Mouse (Mus musculus): ENCODE data around the gene Etv5. TPM values are rescaled to one million over a fixed set of nuclear protein-coding genes. Genes with fewer than 3 reads are reported as not detected.
A peak's percentile ranks its signal among the peaks of the same experiment; 100 is the strongest.
"Not testable (repeated sequence)": the region's sequence is repeated elsewhere in the genome, so short reads cannot be mapped to it uniquely, and the experiment has no call there.

The Etv5 gene
- total and polyA plus RNA-seq, 3 experiments: 2.6 to 4.5 (median 3.5) TPM

DNA sequence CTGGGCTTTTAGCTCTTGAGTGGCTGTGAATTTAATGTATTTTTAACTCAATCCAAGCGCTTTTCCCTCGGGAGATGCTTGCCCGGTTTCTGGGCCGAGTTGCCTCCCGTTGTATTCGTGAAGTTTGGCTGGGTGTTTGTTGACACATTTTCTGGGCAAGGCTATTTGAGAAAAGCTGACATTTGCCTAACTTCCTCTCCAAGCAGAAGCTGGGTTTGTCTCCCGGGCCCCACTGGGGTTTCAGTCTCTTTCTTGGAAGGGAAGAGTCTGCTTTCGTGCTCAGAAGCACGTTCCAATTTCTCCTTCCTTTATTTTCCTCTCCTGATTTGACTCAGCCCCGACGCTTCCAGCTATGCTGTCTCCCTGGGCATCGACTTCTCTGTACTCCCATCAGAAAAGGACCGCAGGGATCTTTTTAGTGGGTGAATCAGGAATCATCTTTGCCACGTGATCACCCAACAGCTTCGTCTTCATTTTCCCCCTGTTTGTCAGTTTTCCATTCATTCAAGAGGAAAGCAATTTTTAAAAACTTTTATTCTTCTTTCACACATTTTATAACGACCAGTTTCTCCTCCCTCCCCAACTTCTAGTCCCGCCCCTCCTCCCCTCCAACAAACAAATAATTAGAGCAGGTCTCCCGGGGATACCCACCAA lies 80.7 kb downstream of the Etv5 start (continued):
- no peak for TF ChIP-seq ZC3H11A (IDR thresholded peaks at IDR 0.05; ENCODE audit: low read depth, low read length)
- peak; percentile 63 for TF ChIP-seq BHLHE40 (IDR thresholded peaks at IDR 0.05; ENCODE audit: low read depth, low read length)
- TF ChIP-seq NELFE (IDR thresholded peaks at IDR 0.05; ENCODE audit: low read depth, low read length): no peak
- TF ChIP-seq KAT2A (IDR thresholded peaks at IDR 0.05; ENCODE audit: insufficient replicate concordance, low read length): no peak
- no peak for TF ChIP-seq E2F4 (IDR thresholded peaks at IDR 0.05; ENCODE audit: insufficient replicate concordance, low read depth, low read length)
- TF ChIP-seq MXI1 (IDR thresholded peaks at IDR 0.05; ENCODE audit: low read depth, low read length): no peak

DNA sequence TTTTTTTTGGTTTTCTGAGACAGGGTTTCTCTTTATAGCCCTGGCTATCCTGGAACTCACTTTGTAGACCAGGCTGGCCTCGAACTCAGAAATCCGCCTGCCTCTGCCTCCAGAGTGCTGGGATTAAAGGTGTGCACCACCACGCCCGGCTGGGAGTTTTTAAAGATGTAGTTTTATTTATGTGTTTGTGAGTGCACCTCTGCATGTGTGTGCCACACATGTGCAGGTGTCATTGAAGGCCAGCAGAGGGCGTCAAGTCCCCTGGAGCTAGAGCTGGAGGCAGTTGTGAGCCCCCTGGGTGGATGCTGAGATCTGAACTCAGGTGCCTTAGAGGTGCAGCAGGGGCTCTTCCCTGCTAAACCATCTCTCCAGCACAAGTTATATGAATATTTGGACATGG lies 85.3 kb downstream of the Etv5 start:
- dilution Hi-C loops (cut with MboI; ENCODE audit: extremely low pct_ligation_motif_present, extremely low pct_unique_long_range_greater_than_20kb, low sequenced_read_pairs); H3K4me3 ChIP-seq (replicated peaks in 1 of 3; ENCODE audit: low read depth in 2 of 3, low read length in 2 of 3, poor library complexity in 1 of 3); DNase-seq (ENCODE audit: extremely low read depth): not testable (repeated sequence)

DNA sequence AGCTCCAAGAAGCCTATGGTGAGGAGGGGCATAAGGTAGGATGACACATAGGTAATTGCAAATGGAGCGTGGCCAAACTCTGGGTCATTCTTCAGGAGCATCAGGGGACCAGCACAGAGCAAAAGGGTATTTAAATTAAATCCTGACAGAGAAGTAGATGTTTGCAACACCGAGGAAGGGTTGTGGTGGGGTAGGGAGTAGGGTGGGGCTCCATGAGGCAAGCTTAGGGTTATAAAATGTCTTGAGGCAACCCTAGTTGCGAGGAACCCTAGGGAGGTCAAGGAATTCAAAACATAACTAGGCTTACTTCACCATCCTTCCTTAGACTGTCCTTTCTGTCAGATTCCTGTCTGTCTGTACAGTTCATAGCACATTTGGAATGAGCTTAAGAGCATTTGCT lies 85.9 kb downstream of the Etv5 start:
- peaks cover 5 to 28% of the 10 kb centered on the region in 2 experiments; a peak in 3 of 4 replicates for H3K4me1 ChIP-seq (ENCODE audit: control insufficient read depth in 1 of 2, insufficient read depth in 2 of 2)
- no peak for TF ChIP-seq MAZ (IDR thresholded peaks at IDR 0.05; ENCODE audit: low read depth, low read length)
- no peak for TF ChIP-seq NRF1 (IDR thresholded peaks at IDR 0.05; ENCODE audit: low read depth, low read length)
- TF ChIP-seq RAD21 (IDR thresholded peaks at IDR 0.05; ENCODE audit: low read depth, low read length): no peak
- TF ChIP-seq IRF4 (IDR thresholded peaks at IDR 0.05; ENCODE audit: low read depth, low read length): no peak
- TF ChIP-seq TBP (conservative IDR thresholded peaks at IDR 0.05; ENCODE audit: low read depth, low read length): no peak
- no peak for TF ChIP-seq CTCF (conservative IDR thresholded peaks at IDR 0.05 in 1 of 2, IDR thresholded peaks at IDR 0.05 in 1 of 2; ENCODE audit: low read depth in 2 of 2, low read length in 2 of 2)
- TF ChIP-seq ZKSCAN1 (IDR thresholded peaks at IDR 0.05; ENCODE audit: borderline replicate concordance, low read depth, low read length): no peak
- no peak for TF ChIP-seq GABPA (IDR thresholded peaks at IDR 0.05; ENCODE audit: insufficient replicate concordance, low read depth, low read length)
- TF ChIP-seq RCOR1 (conservative IDR thresholded peaks at IDR 0.05; ENCODE audit: low read depth, low read length): no peak
- no peak for TF ChIP-seq POLR2A (IDR thresholded peaks at IDR 0.05; ENCODE audit: low read depth, low read length)
- TF ChIP-seq PAX5 (IDR thresholded peaks at IDR 0.05; ENCODE audit: low read length): no peak
- TF ChIP-seq EP300 (IDR thresholded peaks at IDR 0.05; ENCODE audit: low read length): no peak
- no peak for TF ChIP-seq MYC (IDR thresholded peaks at IDR 0.05; ENCODE audit: low read depth, low read length)
- TF ChIP-seq MAFK (IDR thresholded peaks at IDR 0.05; ENCODE audit: insufficient replicate concordance, low read length): no peak
- TF ChIP-seq CHD1 (IDR thresholded peaks at IDR 0.05; ENCODE audit: low read depth, low read length): no peak
- TF ChIP-seq USF1 (IDR thresholded peaks at IDR 0.05; ENCODE audit: low read depth, low read length): no peak
- TF ChIP-seq JUN (IDR thresholded peaks at IDR 0.05; ENCODE audit: insufficient read depth, low read depth, low read length): no peak
- H3K9ac ChIP-seq (ENCODE audit: insufficient read depth, low read depth): no peak overlapping the region
- H3K9me3 ChIP-seq (replicated peaks; ENCODE audit: low read length): no peaks in the 10 kb centered on the region
- no peak overlapping the region for H3K4me3 ChIP-seq (replicated peaks in 1 of 3; ENCODE audit: low read depth in 2 of 3, low read length in 2 of 3, poor library complexity in 1 of 3)
- no peaks in the 10 kb centered on the region for H3K79me2 ChIP-seq (replicated peaks; ENCODE audit: control insufficient read depth, extremely low read depth, insufficient read depth, poor library complexity, severe bottlenecking)
- no peaks in the 10 kb centered on the region for H3K36me3 ChIP-seq (replicated peaks in 1 of 2; ENCODE audit: control insufficient read depth in 1 of 2, insufficient read depth in 1 of 2, low read length in 1 of 2)
- in situ Hi-C loops (cut with MboI; ENCODE audit: low pct_ligation_motif_present, low pct_unique_long_range_greater_than_20kb, low sequenced_read_pairs) (no loop called here), dilution Hi-C loops (cut with MboI; ENCODE audit: extremely low pct_ligation_motif_present, extremely low pct_unique_long_range_greater_than_20kb, low sequenced_read_pairs) (no loop called here)
- no peak overlapping the region for H3K4me2 ChIP-seq (ENCODE audit: insufficient read depth, low read depth, poor library complexity, severe bottlenecking)
- H3K27ac ChIP-seq (ENCODE audit: insufficient read depth, low read depth): no peak overlapping the region
- H3K27me3 ChIP-seq (replicated peaks): no peaks in the 10 kb centered on the region
- no peak for DNase-seq (ENCODE audit: extremely low read depth)

More for the DNA sequence above, 85.3 kb downstream of the Etv5 start:
- H3K36me3 ChIP-seq (replicated peaks in 1 of 2; ENCODE audit: control insufficient read depth in 1 of 2, insufficient read depth in 1 of 2, low read length in 1 of 2); H3K27ac ChIP-seq (ENCODE audit: insufficient read depth, low read depth); H3K79me2 ChIP-seq (replicated peaks; ENCODE audit: control insufficient read depth, extremely low read depth, insufficient read depth, poor library complexity, severe bottlenecking); H3K9me3 ChIP-seq (replicated peaks; ENCODE audit: low read length); H3K27me3 ChIP-seq (replicated peaks); H3K9ac ChIP-seq (ENCODE audit: insufficient read depth, low read depth); in situ Hi-C loops (cut with MboI; ENCODE audit: low pct_ligation_motif_present, low pct_unique_long_range_greater_than_20kb, low sequenced_read_pairs); H3K4me2 ChIP-seq (ENCODE audit: insufficient read depth, low read depth, poor library complexity, severe bottlenecking): not testable (repeated sequence)
- H3K4me1 ChIP-seq (ENCODE audit: control insufficient read depth in 1 of 2, insufficient read depth in 2 of 2): peaks cover 5 to 28% of the 10 kb centered on the region in 2 experiments; a peak in 3 of 4 replicates
- 0 out of 2 replicates have a peak, but pooled peaks have one; percentile 5 for TF ChIP-seq SMC3 (IDR thresholded peaks at IDR 0.05; ENCODE audit: low read depth, low read length)
- TF ChIP-seq CTCF (conservative IDR thresholded peaks at IDR 0.05 in 1 of 2, IDR thresholded peaks at IDR 0.05 in 1 of 2; ENCODE audit: low read depth in 2 of 2, low read length in 2 of 2): peak in 1 of 2 experiments; percentile 36; a peak in 2 of 4 replicates

All from CH12.LX (cell line).